Mouse (Mus musculus) heart, embryonic 15.5 days (tissue): ENCODE data around the gene Mphosph9. TPM values are rescaled to one million over a fixed set of nuclear protein-coding genes. Genes with fewer than 3 reads are reported as not detected.
A peak's percentile ranks its signal among the peaks of the same experiment; 100 is the strongest.
"Not testable (repeated sequence)": the region's sequence is repeated elsewhere in the genome, so short reads cannot be mapped to it uniquely, and the experiment has no call there.

Experiments used
- ATAC-seq: fragments of 200-750 bp; cut with Nextera tagmentation; replicated peaks from 2 replicates; pipeline ENCODE4 v1.8.0; 2017; ENCODE audit warnings: low read depth, moderate TSS enrichment; ENCODE audit not compliant: insufficient number of reproducible peaks, insufficient read depth, low FRiP score
- H3K27ac ChIP-seq: fragments of 300-500 bp; sonication (generic); 2 replicates; pipeline ENCODE4 v1.5.1; 2015; ENCODE audit warnings: mild to moderate bottlenecking, inconsistent platforms
- H3K27me3 ChIP-seq: fragments of 300-500 bp; sonication (generic); 2 replicates; pipeline ENCODE4 v1.6.1; 2015; ENCODE audit warnings: inconsistent platforms
- H3K36me3 ChIP-seq: fragments of 300-500 bp; sonication (generic); 2 replicates; pipeline ENCODE4 v1.6.1; 2015; ENCODE audit warnings: mild to moderate bottlenecking, inconsistent platforms
- H3K4me1 ChIP-seq: fragments of 300-500 bp; sonication (generic); replicated peaks from 2 replicates; pipeline ENCODE4 v1.6.1; 2015; ENCODE audit warnings: inconsistent platforms
- H3K4me2 ChIP-seq: fragments of 300-500 bp; sonication (generic); 2 replicates; pipeline ENCODE4 v1.6.1; 2015; ENCODE audit warnings: inconsistent platforms, mild to moderate bottlenecking, moderate library complexity
- H3K4me3 ChIP-seq: fragments of 300-500 bp; sonication (generic); 2 replicates; pipeline ENCODE4 v1.5.1; 2015; ENCODE audit warnings: mild to moderate bottlenecking, inconsistent platforms
- H3K9ac ChIP-seq: fragments of 300-500 bp; sonication (generic); 2 replicates; pipeline ENCODE4 v1.6.1; 2015; ENCODE audit warnings: mild to moderate bottlenecking, inconsistent platforms
- H3K9me3 ChIP-seq: fragments of 300-500 bp; sonication (generic); replicated peaks from 2 replicates; pipeline ENCODE4 v1.6.1; 2016; ENCODE audit warnings: inconsistent platforms
- WGBS: fragments of 180-500 bp; shearing (Covaris S2); methylation state at CpG from one replicate; pipeline ENCODE4 v1.1.7; 2015; ENCODE audit warnings: mixed read lengths; 5-methylcytosine and 5-hydroxymethylcytosine counted together
- polyA plus RNA-seq: library from polyadenylated mRNA; unstranded; fragments of >200 nt; fragmentation: Nextera tagmentation; extraction: Ambion mirVana; gene quantifications from 2 replicates; pipeline ENCODE4 v1.2.1, GENCODE M21; 2015

Gene Mphosph9
- polyA plus RNA-seq, 1 experiment from 2014 or later = 10.2 TPM

- no peaks in the 10 kb centered on the region for H3K27me3 ChIP-seq
- ATAC-seq = no peak
- H3K4me2 ChIP-seq = no peak overlapping the region
- H3K4me3 ChIP-seq = no peak overlapping the region
- H3K9ac ChIP-seq = peak overlapping the region; percentile 15; the same call in 1 of the 2 replicates
- H3K27ac ChIP-seq = peak overlapping the region; percentile 60
- WGBS = 80% methylated on average over 5 of the region's 5 CpGs
- H3K9me3 ChIP-seq = no peaks in the 10 kb centered on the region
- peaks cover 3% of the 10 kb centered on the region; the same call in 1 of the 2 replicates for H3K36me3 ChIP-seq
- peaks cover 98% of the 10 kb centered on the region for H3K4me1 ChIP-seq
These were observed 107.2 kb downstream of the Mphosph9 start for GRCm38 (mm10) chr5:124220551-124220950.

GRCm38 (mm10) chr5:124219431-124219830, 108.3 kb downstream of the Mphosph9 start:
- H3K4me2 ChIP-seq = 0 out of 2 replicates have a peak overlapping the region, but pooled peaks have one; percentile 43
- H3K36me3 ChIP-seq = peaks cover 8% of the 10 kb centered on the region; the same call in 1 of the 2 replicates
- no peaks in the 10 kb centered on the region for H3K9me3 ChIP-seq
- 70% methylated on average over 10 of the region's 10 CpGs for WGBS
- no peak for ATAC-seq
- H3K4me3 ChIP-seq = no peak overlapping the region
- no peak overlapping the region for H3K9ac ChIP-seq
- peaks cover 99% of the 10 kb centered on the region for H3K4me1 ChIP-seq
- peak overlapping the region; percentile 89 for H3K27ac ChIP-seq
- H3K27me3 ChIP-seq = no peaks in the 10 kb centered on the region

- peaks cover 99% of the 10 kb centered on the region for H3K4me1 ChIP-seq
- no peak overlapping the region for H3K9ac ChIP-seq
- H3K4me3 ChIP-seq = no peak overlapping the region
- peaks cover 8% of the 10 kb centered on the region; the same call in 1 of the 2 replicates for H3K36me3 ChIP-seq
- peak overlapping the region; percentile 89 for H3K27ac ChIP-seq
- H3K9me3 ChIP-seq = no peaks in the 10 kb centered on the region
- ATAC-seq = peak; percentile 47; the same call in 1 of the 2 replicates
- H3K4me2 ChIP-seq = peak overlapping the region; percentile 43
- no peaks in the 10 kb centered on the region for H3K27me3 ChIP-seq
- 32% methylated on average over 7 of the region's 7 CpGs for WGBS
These were observed 108.8 kb downstream of the Mphosph9 start for GRCm38 (mm10) chr5:124218986-124219385.

- Histone ChIP-seq H3K9me3 (no peaks in the 10 kb centered on the region), H3K27me3 (no peaks in the 10 kb centered on the region), H3K36me3 (peaks cover 8% of the 10 kb centered on the region; the same call in 1 of the 2 replicates), H3K4me2 (no peak overlapping the region), H3K27ac (peak overlapping the region; percentile 89), H3K4me3 (no peak overlapping the region), H3K4me1 (peaks cover 98% of the 10 kb centered on the region), H3K9ac (no peak overlapping the region)
- 54% methylated on average over 8 of the region's 8 CpGs for WGBS
- no peak for ATAC-seq
These were observed 110.1 kb downstream of the Mphosph9 start for GRCm38 (mm10) chr5:124217566-124218249.

GRCm38 (mm10) chr5:124217092-124217491, 110.7 kb downstream of the Mphosph9 start:
- not testable (repeated sequence) for H3K4me3 ChIP-seq, H3K9ac ChIP-seq, ATAC-seq, H3K36me3 ChIP-seq, H3K27me3 ChIP-seq, H3K4me2 ChIP-seq, H3K9me3 ChIP-seq
- Histone ChIP-seq H3K27ac (peak overlapping the region; percentile 89), H3K4me1 (peaks cover 95% of the 10 kb centered on the region)
- 85% methylated on average over 5 of the region's 5 CpGs for WGBS

GRCm38 (mm10) chr5:124216403-124216802, 111.4 kb downstream of the Mphosph9 start:
- Histone ChIP-seq H3K4me3 (no peak overlapping the region), H3K9me3 (no peaks in the 10 kb centered on the region), H3K27ac (peak overlapping the region; percentile 95; the same call in 1 of the 2 replicates), H3K27me3 (no peaks in the 10 kb centered on the region), H3K9ac (no peak overlapping the region), H3K4me2 (no peak overlapping the region), H3K4me1 (peaks cover 95% of the 10 kb centered on the region), H3K36me3 (peaks cover 8% of the 10 kb centered on the region; the same call in 1 of the 2 replicates)
- 87% methylated on average over 6 of the region's 6 CpGs for WGBS
- ATAC-seq = no peak

GRCm38 (mm10) chr5:124215647-124216046, 112.1 kb downstream of the Mphosph9 start:
- peaks cover 95% of the 10 kb centered on the region for H3K4me1 ChIP-seq
- H3K4me3 ChIP-seq = no peak overlapping the region
- no peaks in the 10 kb centered on the region for H3K27me3 ChIP-seq
- no peak overlapping the region for H3K4me2 ChIP-seq
- WGBS = 73% methylated on average over 10 of the region's 10 CpGs
- H3K36me3 ChIP-seq = peaks cover 8% of the 10 kb centered on the region; the same call in 1 of the 2 replicates
- ATAC-seq = no peak
- no peaks in the 10 kb centered on the region for H3K9me3 ChIP-seq
- H3K27ac ChIP-seq = peak overlapping the region; percentile 95
- no peak overlapping the region for H3K9ac ChIP-seq

GRCm38 (mm10) chr5:124214516-124215145, 113.1 kb downstream of the Mphosph9 start:
- 0 out of 2 replicates have a peak overlapping the region, but pooled peaks have one; percentile 36 for H3K9ac ChIP-seq

GRCm38 (mm10) chr5:124213588-124214469, 113.9 kb downstream of the Mphosph9 start:
- peak overlapping the region; percentile 95 for H3K27ac ChIP-seq
- no peaks in the 10 kb centered on the region for H3K27me3 ChIP-seq
- H3K9ac ChIP-seq = peak overlapping the region; percentile 36; the same call in 1 of the 2 replicates
- peaks cover 93% of the 10 kb centered on the region for H3K4me1 ChIP-seq
- peak overlapping the region; percentile 18 for H3K4me2 ChIP-seq
- H3K36me3 ChIP-seq = peaks cover 8% of the 10 kb centered on the region; the same call in 1 of the 2 replicates
- H3K9me3 ChIP-seq = no peaks in the 10 kb centered on the region
- no peak overlapping the region for H3K4me3 ChIP-seq
- WGBS = 31% methylated on average over 13 of the region's 13 CpGs
- ATAC-seq = peak; percentile 60

More at GRCm38 (mm10) chr5:124214516-124215145, 113.1 kb downstream of the Mphosph9 start:
- Histone ChIP-seq H3K4me2 (peak overlapping the region; percentile 2; the same call in 1 of the 2 replicates), H3K27ac (peak overlapping the region; percentile 95), H3K36me3 (peaks cover 8% of the 10 kb centered on the region; the same call in 1 of the 2 replicates), H3K4me1 (peaks cover 95% of the 10 kb centered on the region), H3K27me3 (no peaks in the 10 kb centered on the region), H3K4me3 (no peak overlapping the region), H3K9me3 (no peaks in the 10 kb centered on the region)
- ATAC-seq = no peak
- 74% methylated on average over 14 of the region's 14 CpGs for WGBS

GRCm38 (mm10) chr5:124211669-124212068, 116.1 kb downstream of the Mphosph9 start:
- Histone ChIP-seq H3K4me1 (peaks cover 93% of the 10 kb centered on the region), H3K27ac (peak overlapping the region; percentile 77), H3K36me3 (peaks cover 8% of the 10 kb centered on the region; the same call in 1 of the 2 replicates), H3K9ac (no peak overlapping the region), H3K27me3 (no peaks in the 10 kb centered on the region), H3K4me2 (no peak overlapping the region), H3K9me3 (no peaks in the 10 kb centered on the region), H3K4me3 (no peak overlapping the region)
- ATAC-seq = no peak
- 37% methylated on average over 2 of the region's 2 CpGs for WGBS
